Mouse (Mus musculus): Measurements from ENCODE around the gene Zfp366.

Zfp366 gene

GRCm38 (mm10) chr13:99228821-99229570 is 44.4 kb downstream of the Zfp366 start:
- DNase-seq = no peak

GRCm38 (mm10) chr13:99229641-99230494 is 45.2 kb downstream of the Zfp366 start:
- no peak for DNase-seq

GRCm38 (mm10) chr13:99230495-99230868 is 45.9 kb downstream of the Zfp366 start:
- no peak for DNase-seq

- no peak for DNase-seq
Observed at GRCm38 (mm10) chr13:99233333-99233732, 48.7 kb downstream of the Zfp366 start.

GRCm38 (mm10) chr13:99233956-99234355 is 49.3 kb downstream of the Zfp366 start:
- DNase-seq = no peak

- no peak for DNase-seq
Observed at GRCm38 (mm10) chr13:99235428-99236210, 51.0 kb downstream of the Zfp366 start.

GRCm38 (mm10) chr13:99236222-99236621 is 51.6 kb downstream of the Zfp366 start:
- no peak for DNase-seq

- no peak for DNase-seq
Observed at GRCm38 (mm10) chr13:99237122-99237521, 52.5 kb downstream of the Zfp366 start.

- DNase-seq = no peak
Observed at GRCm38 (mm10) chr13:99237841-99238216, 53.2 kb downstream of the Zfp366 start.

- DNase-seq = no peak
Observed at GRCm38 (mm10) chr13:99238217-99239160, 53.9 kb downstream of the Zfp366 start.

GRCm38 (mm10) chr13:99239161-99239530 is 54.5 kb downstream of the Zfp366 start:
- no peak for DNase-seq

- no peak for DNase-seq
Observed at GRCm38 (mm10) chr13:99239741-99240140, 55.1 kb downstream of the Zfp366 start.

- DNase-seq = no peak
Observed at GRCm38 (mm10) chr13:99241984-99242383, 57.4 kb downstream of the Zfp366 start.

GRCm38 (mm10) chr13:99242895-99243294 is 58.3 kb downstream of the Zfp366 start:
- no peak for DNase-seq

- no peak for DNase-seq
Observed at GRCm38 (mm10) chr13:99243831-99244230, 59.2 kb downstream of the Zfp366 start.

- no peak for DNase-seq
Observed at GRCm38 (mm10) chr13:99244471-99244870, 59.8 kb downstream of the Zfp366 start.

- no peak for DNase-seq
Observed at GRCm38 (mm10) chr13:99244896-99245295, 60.3 kb downstream of the Zfp366 start.

- no peak for DNase-seq
Observed at GRCm38 (mm10) chr13:99245916-99246460, 61.4 kb downstream of the Zfp366 start.

- no peak for DNase-seq
Observed at GRCm38 (mm10) chr13:99250806-99251205, 66.2 kb downstream of the Zfp366 start.

- DNase-seq = no peak
Observed at GRCm38 (mm10) chr13:99254215-99254614, 69.6 kb downstream of the Zfp366 start.

- DNase-seq = no peak
Observed at GRCm38 (mm10) chr13:99254781-99255180, 70.2 kb downstream of the Zfp366 start.

- DNase-seq = peak; percentile 10
Observed at GRCm38 (mm10) chr13:99256916-99257315, 72.3 kb downstream of the Zfp366 start.

Data from cerebellum, adult 11-12 months (tissue).